ENCODE assay signal across 23 mouse cellular contexts in genomic region chr1:39339455-39339854, GRCm38 (mm10). TPM values are rescaled to one million over a fixed set of nuclear protein-coding genes. Genes with fewer than 3 reads are reported as not detected.
A peak's percentile ranks its signal among the peaks of the same experiment; 100 is the strongest.
DNase-seq lines count a peak whose midpoint lies in the region; ATAC-seq and TF ChIP-seq lines count a peak whose summit lies in the region.
"Had no signal": no experiment of that assay in that cellular context is flagged by ENCODE, and none has a peak within 500 bp of the region (broad histone marks: within the 10 kb centered on the region; RNA-seq: fewer than 3 reads in every experiment).

No protein-coding gene starts in this region.

- H3K27ac ChIP-seq in layer of hippocampus, adult 2 months = peak overlapping the region; percentile 63; the same call in 1 of the 2 replicates
- no peak overlapping the region for H3K27ac ChIP-seq in intestine, embryonic 15.5 days
- no peak overlapping the region for H3K27ac ChIP-seq in intestine, postnatal 0 days (ENCODE audit: low read depth, low read length)
- H3K27ac ChIP-seq: embryonic facial prominence, embryonic 12.5 days; forebrain, embryonic 12.5 days; forebrain, embryonic 15.5 days; heart, embryonic 13.5 days; hindbrain, embryonic 12.5 days; hindbrain, embryonic 15.5 days had no signal

- no peak for TF ChIP-seq CTCF in layer of hippocampus, adult 2 months (conservative IDR thresholded peaks at IDR 0.05)
- no peak for TF ChIP-seq CTCF in intestine, postnatal 0 days (IDR thresholded peaks at IDR 0.05; ENCODE audit: low read depth)

- no peaks in the 10 kb centered on the region for H3K4me1 ChIP-seq in intestine, embryonic 15.5 days (replicated peaks)
- no peaks in the 10 kb centered on the region for H3K4me1 ChIP-seq in intestine, postnatal 0 days (replicated peaks; ENCODE audit: control insufficient read depth, insufficient read depth, low read length)
- H3K4me1 ChIP-seq: forebrain, embryonic 12.5 days; forebrain, embryonic 15.5 days; hindbrain, embryonic 12.5 days; hindbrain, embryonic 15.5 days had no signal

- H3K4me3 ChIP-seq in layer of hippocampus, adult 2 months = no peak overlapping the region
- no peak overlapping the region for H3K4me3 ChIP-seq in intestine, embryonic 15.5 days (replicated peaks)
- no peak overlapping the region for H3K4me3 ChIP-seq in intestine, postnatal 0 days (ENCODE audit: low read depth, low read length)
- H3K4me3 ChIP-seq: embryonic facial prominence, embryonic 12.5 days; erythroblast, embryonic 14.5 days; forebrain, embryonic 12.5 days; forebrain, embryonic 15.5 days; heart, embryonic 13.5 days; hindbrain, embryonic 12.5 days; hindbrain, embryonic 15.5 days had no signal

- 33% methylated on average over 5 of the region's 5 CpGs for WGBS in intestine, embryonic 15.5 days
- WGBS in intestine, postnatal 0 days = 26% methylated on average over 5 of the region's 5 CpGs

- H3K9ac ChIP-seq in intestine, embryonic 15.5 days = no peak overlapping the region
- H3K9ac ChIP-seq in intestine, postnatal 0 days (ENCODE audit: low read depth, low read length) = no peak overlapping the region
- H3K9ac ChIP-seq: embryonic facial prominence, embryonic 12.5 days; forebrain, embryonic 12.5 days; forebrain, embryonic 15.5 days; heart, embryonic 13.5 days; hindbrain, embryonic 12.5 days; hindbrain, embryonic 15.5 days had no signal

- H3K36me3 ChIP-seq in intestine, embryonic 15.5 days = no peaks in the 10 kb centered on the region
- H3K36me3 ChIP-seq in intestine, postnatal 0 days (ENCODE audit: control insufficient read depth, insufficient read depth) = peaks cover 3% of the 10 kb centered on the region
- H3K36me3 ChIP-seq: embryonic facial prominence, embryonic 12.5 days; forebrain, embryonic 12.5 days; forebrain, embryonic 15.5 days; heart, embryonic 13.5 days; hindbrain, embryonic 12.5 days; hindbrain, embryonic 15.5 days had no signal

- ATAC-seq in intestine, embryonic 15.5 days = peak; percentile 76
- peak; percentile 50; the same call in 1 of the 2 replicates for ATAC-seq in intestine, postnatal 0 days
- ATAC-seq: CD4-positive, CD25-positive, alpha-beta regulatory T cell, adult 4 months; forebrain, embryonic 15.5 days had no signal

- H3K4me2 ChIP-seq in intestine, embryonic 15.5 days (replicated peaks) = no peak overlapping the region
- no peak overlapping the region for H3K4me2 ChIP-seq in intestine, postnatal 0 days (replicated peaks; ENCODE audit: low read depth)
- H3K4me2 ChIP-seq: embryonic facial prominence, embryonic 12.5 days; forebrain, embryonic 12.5 days; forebrain, embryonic 15.5 days; heart, embryonic 13.5 days; hindbrain, embryonic 12.5 days; hindbrain, embryonic 15.5 days had no signal

- H3K27me3 ChIP-seq in intestine, embryonic 15.5 days (replicated peaks) = no peaks in the 10 kb centered on the region
- H3K27me3 ChIP-seq in intestine, postnatal 0 days (replicated peaks; ENCODE audit: control insufficient read depth, insufficient read depth, low read length) = no peaks in the 10 kb centered on the region
- H3K27me3 ChIP-seq: forebrain, embryonic 15.5 days; hindbrain, embryonic 15.5 days had no signal

- no peak for DNase-seq in layer of hippocampus, adult 2 months (ENCODE audit: low spot score in 2 of 2)
- DNase-seq in layer of hippocampus, postnatal 25 days (ENCODE audit: extremely low spot score in 1 of 2, low spot score in 1 of 2) = no peak
- peak; percentile 58 for DNase-seq in yolk sac, embryonic 10.5 days (ENCODE audit: low spot score)
- no peak for DNase-seq in right cerebral cortex, postnatal 25 days
- DNase-seq in adrenal gland, postnatal 36 days = no peak
- DNase-seq: adrenal gland, adult 2 months; adrenal gland, postnatal 14 days; cerebellum, adult 11-12 months; cerebellum, adult 8-10 months; cerebellum, postnatal 10 days; cerebellum, postnatal 36 days; gastrocnemius, postnatal 25 days; heart, adult 18-20 months had no signal

- H3K9me3 ChIP-seq in intestine, embryonic 15.5 days = no peaks in the 10 kb centered on the region
- H3K9me3 ChIP-seq in intestine, postnatal 0 days (ENCODE audit: control insufficient read depth) = no peaks in the 10 kb centered on the region
- H3K9me3 ChIP-seq: embryonic facial prominence, embryonic 12.5 days; forebrain, embryonic 12.5 days; forebrain, embryonic 15.5 days; heart, embryonic 13.5 days; hindbrain, embryonic 12.5 days; hindbrain, embryonic 15.5 days had no signal

RNA-seq across cellular contexts. Expression of gene Rpl31, which starts 28.2 kb away (rescaled TPM):
- total RNA-seq in layer of hippocampus, adult 2 months (2021) = 100 to 1,000 TPM; 538 to 549 TPM
- total RNA-seq in layer of hippocampus, postnatal 25 days (2021) = 100 to 1,000 TPM; 535 to 544 TPM
- 528 and 550 TPM in 2 replicates for polyA plus RNA-seq in intestine, embryonic 15.5 days (2015; fragmentation: Nextera tagmentation; extraction: Ambion mirVana)
- polyA plus RNA-seq in intestine, postnatal 0 days (2015; fragmentation: Nextera tagmentation; extraction: Ambion mirVana) = 434 and 438 TPM in 2 replicates
- total RNA-seq in adrenal gland, postnatal 36 days (2021) = 100 to 1,000 TPM; 739 to 814 TPM
